Mouse (Mus musculus): ENCODE measurements around the gene Olfr1022. TPM values are rescaled to one million over a fixed set of nuclear protein-coding genes. Genes with fewer than 3 reads are reported as not detected.

The Olfr1022 gene
- not detected in 2 replicates for polyA plus RNA-seq (2015; fragmentation: Nextera tagmentation; extraction: Ambion mirVana)

DNA sequence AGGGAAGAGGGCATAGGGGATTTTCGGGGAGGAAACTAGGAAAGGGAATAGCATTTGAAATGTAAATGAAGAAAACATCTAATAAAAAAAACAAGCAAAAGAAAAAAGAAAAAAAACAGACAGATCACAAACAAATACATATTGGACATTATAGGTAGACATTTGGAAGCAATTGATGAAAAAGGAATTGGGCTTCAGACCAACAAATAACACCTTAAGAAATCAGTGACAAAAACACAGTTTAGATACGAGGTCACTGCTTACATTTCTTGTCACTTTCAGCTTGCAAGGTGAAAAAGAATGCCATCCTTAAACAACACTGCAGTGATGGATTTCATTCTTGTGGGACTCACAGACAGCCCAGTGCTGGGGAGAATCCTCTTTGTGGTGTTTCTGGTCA is at the start of gene Olfr1022:
Gene Olfr1022, plus strand, starts transcription at position 301 of the 400 bp plus-strand sequence.
- H3K4me3 ChIP-seq (ENCODE audit: low read depth, low read length) = no peak within 1 kb of the TSS
- no peaks in the 10 kb centered on the region for H3K36me3 ChIP-seq (ENCODE audit: insufficient read depth, low read length)
- ATAC-seq = no peak
- H3K27me3 ChIP-seq (replicated peaks; ENCODE audit: insufficient read depth, low read length) = no peaks in the 10 kb centered on the region
- H3K4me1 ChIP-seq (ENCODE audit: insufficient read depth, low read depth, low read length) = no peaks in the 10 kb centered on the region
- H3K9ac ChIP-seq (replicated peaks; ENCODE audit: low read depth) = no peak within 1 kb of the TSS
- no peak for DNase-seq (ENCODE audit: low spot score)
- TF ChIP-seq CTCF (IDR thresholded peaks at IDR 0.05) (no peak), EP300 (IDR thresholded peaks at IDR 0.05) (no peak)
- 15% methylated on average over 2 of the region's 2 CpGs for WGBS
- H3K9me3 ChIP-seq (ENCODE audit: low read length) = no peaks in the 10 kb centered on the region
- H3K27ac ChIP-seq (ENCODE audit: low read length) = no peak within 1 kb of the TSS
- H3K4me2 ChIP-seq (replicated peaks; ENCODE audit: low read depth, low read length) = no peak within 1 kb of the TSS

DNA sequence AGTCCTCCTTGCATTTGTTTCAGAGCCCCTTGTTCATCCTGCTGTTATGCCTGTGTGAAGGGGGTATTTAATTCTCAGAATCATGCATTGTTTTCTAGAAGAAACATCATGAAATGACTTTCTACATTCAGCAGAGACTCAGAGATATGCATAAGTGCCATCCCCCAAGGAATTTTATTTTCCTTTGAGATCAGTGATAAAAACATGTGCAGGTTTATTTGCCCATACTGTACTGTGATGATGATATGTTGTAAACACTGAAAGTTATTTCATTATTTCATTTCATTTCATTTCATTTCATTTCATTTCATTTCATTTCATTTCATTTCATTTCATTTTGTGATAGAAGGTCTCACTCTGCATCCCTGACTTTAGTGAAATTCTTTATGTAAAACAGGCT is 23.0 kb upstream of the Olfr1022 start, which contains the start of gene Olfr1019:
Gene Olfr1019, minus strand, starts transcription at position 101 of the 400 bp plus-strand sequence.
- Histone ChIP-seq H3K36me3 (ENCODE audit: insufficient read depth, low read length) (no peaks in the 10 kb centered on the region), H3K27me3 (replicated peaks; ENCODE audit: insufficient read depth, low read length) (no peaks in the 10 kb centered on the region), H3K9ac (replicated peaks; ENCODE audit: low read depth) (no peak within 1 kb of the TSS), H3K4me2 (replicated peaks; ENCODE audit: low read depth, low read length) (no peak within 1 kb of the TSS), H3K4me3 (ENCODE audit: low read depth, low read length) (no peak within 1 kb of the TSS), H3K27ac (ENCODE audit: low read length) (no peak within 1 kb of the TSS), H3K9me3 (ENCODE audit: low read length) (no peaks in the 10 kb centered on the region), H3K4me1 (ENCODE audit: insufficient read depth, low read depth, low read length) (no peaks in the 10 kb centered on the region)
- DNase-seq (ENCODE audit: low spot score) (no peak), ATAC-seq (no peak)
- TF ChIP-seq CTCF (IDR thresholded peaks at IDR 0.05) (no peak), EP300 (IDR thresholded peaks at IDR 0.05) (no peak)

DNA sequence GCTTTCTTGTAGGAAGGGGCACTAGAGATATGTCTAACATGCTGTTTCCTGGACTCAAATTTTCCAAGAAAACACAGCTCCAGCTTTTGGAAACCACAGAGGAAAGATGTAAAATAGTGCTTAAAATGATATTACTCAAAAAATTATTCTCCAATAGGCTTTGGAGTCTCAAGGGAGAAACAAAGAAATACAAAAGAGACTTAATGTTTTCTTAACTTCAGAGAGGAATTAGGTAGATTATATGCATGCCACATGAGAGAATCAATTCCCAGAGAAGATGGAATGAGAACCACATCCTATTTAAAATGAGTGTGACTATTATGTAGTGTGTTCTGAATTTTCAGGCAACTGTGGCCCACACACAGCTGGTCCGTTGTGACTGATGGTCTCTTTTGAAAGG is 21.7 kb upstream of the Olfr1022 start, which contains the start of gene Olfr1020:
Gene Olfr1020, plus strand, starts transcription at position 301 of the 400 bp plus-strand sequence.
- TF ChIP-seq EP300 (IDR thresholded peaks at IDR 0.05) (no peak), CTCF (IDR thresholded peaks at IDR 0.05) (no peak)
- Histone ChIP-seq H3K9me3 (ENCODE audit: low read length) (no peaks in the 10 kb centered on the region), H3K4me3 (ENCODE audit: low read depth, low read length) (no peak within 1 kb of the TSS), H3K9ac (replicated peaks; ENCODE audit: low read depth) (no peak within 1 kb of the TSS), H3K4me1 (ENCODE audit: insufficient read depth, low read depth, low read length) (no peaks in the 10 kb centered on the region), H3K27ac (ENCODE audit: low read length) (no peak within 1 kb of the TSS), H3K27me3 (replicated peaks; ENCODE audit: insufficient read depth, low read length) (no peaks in the 10 kb centered on the region), H3K4me2 (replicated peaks; ENCODE audit: low read depth, low read length) (no peak within 1 kb of the TSS), H3K36me3 (ENCODE audit: insufficient read depth, low read length) (no peaks in the 10 kb centered on the region)
- DNase-seq (ENCODE audit: low spot score) (no peak), ATAC-seq (no peak)
- WGBS = 70% methylated on average over 1 of the region's 1 CpGs

- 49% methylated on average over 2 of the region's 2 CpGs for WGBS
- no peaks in the 10 kb centered on the region for H3K4me1 ChIP-seq (ENCODE audit: insufficient read depth, low read depth, low read length)
- DNase-seq (ENCODE audit: low spot score) (no peak), ATAC-seq (no peak)
- no peaks in the 10 kb centered on the region for H3K36me3 ChIP-seq (ENCODE audit: insufficient read depth, low read length)
- no peak within 1 kb of the TSS for H3K27ac ChIP-seq (ENCODE audit: low read length)
- H3K27me3 ChIP-seq (replicated peaks; ENCODE audit: insufficient read depth, low read length) = no peaks in the 10 kb centered on the region
- H3K9ac ChIP-seq (replicated peaks; ENCODE audit: low read depth) = no peak within 1 kb of the TSS
- H3K4me3 ChIP-seq (ENCODE audit: low read depth, low read length) = no peak within 1 kb of the TSS
- no peak for TF ChIP-seq CTCF (IDR thresholded peaks at IDR 0.05)
- no peak for TF ChIP-seq EP300 (IDR thresholded peaks at IDR 0.05)
- no peaks in the 10 kb centered on the region for H3K9me3 ChIP-seq (ENCODE audit: low read length)
- no peak within 1 kb of the TSS for H3K4me2 ChIP-seq (replicated peaks; ENCODE audit: low read depth, low read length)
Measured at GRCm38 (mm10) chr2:85885340-85885739, 16.9 kb downstream of the Olfr1022 start, which contains the start of gene Olfr1023. Gene Olfr1023, plus strand, starts transcription at chr2:85885640.

DNA sequence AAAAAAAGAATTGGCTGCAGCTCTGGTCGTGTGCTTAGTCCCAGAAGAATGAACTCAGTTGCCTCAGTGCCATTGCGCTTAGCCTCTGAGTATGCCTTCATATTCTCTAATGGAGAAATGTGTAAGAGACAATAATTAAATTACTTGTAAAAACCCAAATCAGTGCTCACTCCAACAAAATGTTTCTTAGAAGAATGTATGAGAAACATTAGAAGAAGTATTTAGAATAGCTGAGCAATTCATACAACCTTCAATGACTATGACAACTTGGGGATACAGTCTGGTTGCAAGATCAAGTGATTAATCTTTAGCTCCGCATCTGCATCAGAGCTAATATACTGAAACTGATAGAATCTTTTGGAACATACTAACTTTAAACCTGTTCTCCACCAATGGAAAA is 36.6 kb downstream of the Olfr1022 start, which contains the start of gene Olfr1024:
Gene Olfr1024, minus strand, starts transcription at position 101 of the 400 bp plus-strand sequence.
- DNase-seq (ENCODE audit: low spot score) = no peak
- Histone ChIP-seq H3K27me3 (replicated peaks; ENCODE audit: insufficient read depth, low read length) (no peaks in the 10 kb centered on the region), H3K27ac (ENCODE audit: low read length) (no peak within 1 kb of the TSS), H3K36me3 (ENCODE audit: insufficient read depth, low read length) (no peaks in the 10 kb centered on the region), H3K4me2 (replicated peaks; ENCODE audit: low read depth, low read length) (no peak within 1 kb of the TSS), H3K4me3 (ENCODE audit: low read depth, low read length) (no peak within 1 kb of the TSS), H3K9ac (replicated peaks; ENCODE audit: low read depth) (no peak within 1 kb of the TSS), H3K9me3 (ENCODE audit: low read length) (no peaks in the 10 kb centered on the region), H3K4me1 (ENCODE audit: insufficient read depth, low read depth, low read length) (no peaks in the 10 kb centered on the region)
- no peak for TF ChIP-seq CTCF (IDR thresholded peaks at IDR 0.05)
- no peak for TF ChIP-seq EP300 (IDR thresholded peaks at IDR 0.05)
- ATAC-seq = no peak
- WGBS = 77% methylated on average over 3 of the region's 3 CpGs

GRCm38 (mm10) chr2:85913197-85913596 is 44.8 kb downstream of the Olfr1022 start:
- no peak for ATAC-seq
- Histone ChIP-seq H3K4me1 (ENCODE audit: insufficient read depth, low read depth, low read length) (no peaks in the 10 kb centered on the region), H3K27ac (ENCODE audit: low read length) (no peak overlapping the region)

GRCm38 (mm10) chr2:85914893-85915292 is 46.5 kb downstream of the Olfr1022 start, which contains the start of gene Olfr1025-ps1:
Gene Olfr1025-ps1, plus strand, starts transcription at chr2:85915193.
- Histone ChIP-seq H3K4me3 (ENCODE audit: low read depth, low read length) (no peak within 1 kb of the TSS), H3K27me3 (replicated peaks; ENCODE audit: insufficient read depth, low read length) (no peaks in the 10 kb centered on the region), H3K4me2 (replicated peaks; ENCODE audit: low read depth, low read length) (no peak within 1 kb of the TSS), H3K36me3 (ENCODE audit: insufficient read depth, low read length) (no peaks in the 10 kb centered on the region), H3K9ac (replicated peaks; ENCODE audit: low read depth) (no peak within 1 kb of the TSS), H3K9me3 (ENCODE audit: low read length) (no peaks in the 10 kb centered on the region), H3K4me1 (ENCODE audit: insufficient read depth, low read depth, low read length) (no peaks in the 10 kb centered on the region), H3K27ac (ENCODE audit: low read length) (no peak within 1 kb of the TSS)
- DNase-seq (ENCODE audit: low spot score) = no peak
- ATAC-seq = no peak
- no peak for TF ChIP-seq CTCF (IDR thresholded peaks at IDR 0.05)
- no peak for TF ChIP-seq EP300 (IDR thresholded peaks at IDR 0.05)
- WGBS = 39% methylated on average over 1 of the region's 1 CpGs

More at GRCm38 (mm10) chr2:85913197-85913596, 44.8 kb downstream of the Olfr1022 start:
- Histone ChIP-seq H3K9ac (replicated peaks; ENCODE audit: low read depth) (no peak overlapping the region), H3K4me2 (replicated peaks; ENCODE audit: low read depth, low read length) (no peak overlapping the region), H3K4me3 (ENCODE audit: low read depth, low read length) (no peak overlapping the region), H3K36me3 (ENCODE audit: insufficient read depth, low read length) (no peaks in the 10 kb centered on the region), H3K9me3 (ENCODE audit: low read length) (no peaks in the 10 kb centered on the region), H3K27me3 (replicated peaks; ENCODE audit: insufficient read depth, low read length) (no peaks in the 10 kb centered on the region)
- no peak for TF ChIP-seq EP300 (IDR thresholded peaks at IDR 0.05)
- TF ChIP-seq CTCF (IDR thresholded peaks at IDR 0.05) = no peak
- no peak for DNase-seq (ENCODE audit: low spot score)

Other genes starting within 250 kb of the Olfr1022 start
- not detected in 2 replicates for gene Olfr1002, start 217.9 kb upstream of the Olfr1022 start, polyA plus RNA-seq (2015; fragmentation: Nextera tagmentation; extraction: Ambion mirVana)
- not detected in 2 replicates for gene Olfr154, start 204.1 kb upstream of the Olfr1022 start, polyA plus RNA-seq (2015; fragmentation: Nextera tagmentation; extraction: Ambion mirVana)
- gene Olfr1006, start 189.8 kb upstream of the Olfr1022 start, polyA plus RNA-seq (2015; fragmentation: Nextera tagmentation; extraction: Ambion mirVana) = not detected in 2 replicates
- gene Olfr1008, start 179.2 kb upstream of the Olfr1022 start, polyA plus RNA-seq (2015; fragmentation: Nextera tagmentation; extraction: Ambion mirVana) = not detected in 2 replicates
- not detected in 2 replicates for gene Olfr1009, start 153.2 kb upstream of the Olfr1022 start, polyA plus RNA-seq (2015; fragmentation: Nextera tagmentation; extraction: Ambion mirVana)
- gene Olfr1012, start 105.8 kb upstream of the Olfr1022 start, polyA plus RNA-seq (2015; fragmentation: Nextera tagmentation; extraction: Ambion mirVana) = not detected in 2 replicates
- gene Olfr1013, start 101.5 kb upstream of the Olfr1022 start, polyA plus RNA-seq (2015; fragmentation: Nextera tagmentation; extraction: Ambion mirVana) = not detected in 2 replicates
- gene Olfr1014, start 95.9 kb upstream of the Olfr1022 start, polyA plus RNA-seq (2015; fragmentation: Nextera tagmentation; extraction: Ambion mirVana) = not detected in 2 replicates
- not detected in 2 replicates for gene Olfr1015, start 86.6 kb upstream of the Olfr1022 start, polyA plus RNA-seq (2015; fragmentation: Nextera tagmentation; extraction: Ambion mirVana)
- not detected in 2 replicates for gene Olfr1016, start 66.0 kb upstream of the Olfr1022 start, polyA plus RNA-seq (2015; fragmentation: Nextera tagmentation; extraction: Ambion mirVana)
- gene Olfr1018, start 50.1 kb upstream of the Olfr1022 start, polyA plus RNA-seq (2015; fragmentation: Nextera tagmentation; extraction: Ambion mirVana) = not detected in 2 replicates
- gene Olfr1019, start 23.1 kb upstream of the Olfr1022 start, polyA plus RNA-seq (2015; fragmentation: Nextera tagmentation; extraction: Ambion mirVana) = not detected in 2 replicates
- gene Olfr1020, start 21.6 kb upstream of the Olfr1022 start, polyA plus RNA-seq (2015; fragmentation: Nextera tagmentation; extraction: Ambion mirVana) = not detected in 2 replicates
- gene Olfr1023, start 17.0 kb downstream of the Olfr1022 start, polyA plus RNA-seq (2015; fragmentation: Nextera tagmentation; extraction: Ambion mirVana) = not detected in 2 replicates
- not detected in 2 replicates for gene Olfr1024, start 36.5 kb downstream of the Olfr1022 start, polyA plus RNA-seq (2015; fragmentation: Nextera tagmentation; extraction: Ambion mirVana)
- gene Olfr1025-ps1, start 46.6 kb downstream of the Olfr1022 start, polyA plus RNA-seq (2015; fragmentation: Nextera tagmentation; extraction: Ambion mirVana) = not detected in 2 replicates
- gene Olfr1026, start 53.0 kb downstream of the Olfr1022 start, polyA plus RNA-seq (2015; fragmentation: Nextera tagmentation; extraction: Ambion mirVana) = not detected in 2 replicates
- gene Olfr1028, start 81.8 kb downstream of the Olfr1022 start, polyA plus RNA-seq (2015; fragmentation: Nextera tagmentation; extraction: Ambion mirVana) = not detected in 2 replicates
- not detected in 2 replicates for gene Olfr1029, start 105.3 kb downstream of the Olfr1022 start, polyA plus RNA-seq (2015; fragmentation: Nextera tagmentation; extraction: Ambion mirVana)
- not detected in 2 replicates for gene Olfr1030, start 110.7 kb downstream of the Olfr1022 start, polyA plus RNA-seq (2015; fragmentation: Nextera tagmentation; extraction: Ambion mirVana)
- gene Olfr1031, start 121.7 kb downstream of the Olfr1022 start, polyA plus RNA-seq (2015; fragmentation: Nextera tagmentation; extraction: Ambion mirVana) = not detected in 2 replicates
- not detected in 2 replicates for gene Olfr1032, start 136.9 kb downstream of the Olfr1022 start, polyA plus RNA-seq (2015; fragmentation: Nextera tagmentation; extraction: Ambion mirVana)
- 3.4 and 8.8 TPM in 2 replicates for gene Olfr1033, start 152.0 kb downstream of the Olfr1022 start, polyA plus RNA-seq (2015; fragmentation: Nextera tagmentation; extraction: Ambion mirVana)
- 0.06 TPM in 1 of 2 replicates, not detected in the other for gene Olfr1034, start 177.3 kb downstream of the Olfr1022 start, polyA plus RNA-seq (2015; fragmentation: Nextera tagmentation; extraction: Ambion mirVana)
- not detected in 2 replicates for gene Olfr1036, start 205.4 kb downstream of the Olfr1022 start, polyA plus RNA-seq (2015; fragmentation: Nextera tagmentation; extraction: Ambion mirVana)
- gene Olfr1037, start 218.8 kb downstream of the Olfr1022 start, polyA plus RNA-seq (2015; fragmentation: Nextera tagmentation; extraction: Ambion mirVana) = not detected in 2 replicates

Measured in lung, postnatal 0 days (tissue).